Mouse (Mus musculus) kidney, embryonic 15.5 days (tissue): ENCODE results near the gene Usp3. TPM values are rescaled to one million over a fixed set of nuclear protein-coding genes. Genes with fewer than 3 reads are reported as not detected.

Experiments
- ATAC-seq: fragments of 200-750 bp; cut with Nextera tagmentation; replicated peaks from 2 replicates; pipeline ENCODE4 v1.8.0; 2017; ENCODE audit warnings: moderate TSS enrichment; ENCODE audit not compliant: low FRiP score
- H3K27ac ChIP-seq: fragments of 300-500 bp; sonication (generic); 2 replicates; pipeline ENCODE4 v1.5.1; 2015; ENCODE audit warnings: mild to moderate bottlenecking, inconsistent platforms
- H3K27me3 ChIP-seq: fragments of 300-500 bp; sonication (generic); 2 replicates; pipeline ENCODE4 v1.6.1; 2015; ENCODE audit warnings: inconsistent platforms
- H3K36me3 ChIP-seq: fragments of 300-500 bp; sonication (generic); 2 replicates; pipeline ENCODE4 v1.6.1; 2015; ENCODE audit warnings: inconsistent platforms
- H3K4me1 ChIP-seq: fragments of 300-500 bp; sonication (generic); 2 replicates; pipeline ENCODE4 v1.6.1; 2015; ENCODE audit warnings: inconsistent platforms
- H3K4me2 ChIP-seq: fragments of 300-500 bp; sonication (generic); 2 replicates; pipeline ENCODE4 v1.6.1; 2015; ENCODE audit warnings: moderate library complexity, mild to moderate bottlenecking, inconsistent platforms
- H3K4me3 ChIP-seq: fragments of 300-500 bp; sonication (generic); replicated peaks from 2 replicates; pipeline ENCODE4 v1.5.1; 2015; ENCODE audit warnings: mild to moderate bottlenecking, inconsistent platforms
- H3K9ac ChIP-seq: fragments of 300-500 bp; sonication (generic); 2 replicates; pipeline ENCODE4 v1.6.1; 2015; ENCODE audit warnings: mild to moderate bottlenecking, inconsistent platforms
- H3K9me3 ChIP-seq: fragments of 300-500 bp; sonication (generic); replicated peaks from 2 replicates; pipeline ENCODE4 v1.6.1; 2016; ENCODE audit warnings: inconsistent platforms
- WGBS: fragments of 180-500 bp; shearing (Covaris S2); methylation state at CpG from one replicate; pipeline ENCODE4 v1.1.7; 2015; ENCODE audit warnings: mixed read lengths; 5-methylcytosine and 5-hydroxymethylcytosine counted together
- polyA plus RNA-seq: library from polyadenylated mRNA; unstranded; fragments of >200 nt; fragmentation: Nextera tagmentation; extraction: Ambion mirVana; gene quantifications from 2 replicates; pipeline ENCODE4 v1.2.1, GENCODE M21; 2015

The Usp3 gene
- polyA plus RNA-seq, 1 experiment from 2014 or later, result 68.0 TPM

GRCm38 (mm10) chr9:66513661-66514255, 79.2 kb downstream of the Usp3 start:
- ATAC-seq, result no peak
- peaks cover 51% of the 10 kb centered on the region for H3K36me3 ChIP-seq
- no peak overlapping the region for H3K4me2 ChIP-seq
- H3K27ac ChIP-seq, result peak overlapping the region; percentile 100
- peaks cover 31% of the 10 kb centered on the region for H3K4me1 ChIP-seq
- no peak overlapping the region for H3K4me3 ChIP-seq
- no peak overlapping the region for H3K9ac ChIP-seq
- WGBS, result 78% methylated on average over 4 of the region's 4 CpGs
- H3K27me3 ChIP-seq, result no peaks in the 10 kb centered on the region
- no peaks in the 10 kb centered on the region for H3K9me3 ChIP-seq

GRCm38 (mm10) chr9:66513150-66513549, 79.8 kb downstream of the Usp3 start:
- H3K4me1 ChIP-seq, result peaks cover 31% of the 10 kb centered on the region
- H3K4me3 ChIP-seq, result peak overlapping the region; percentile 72; the same call in 1 of the 2 replicates
- no peaks in the 10 kb centered on the region for H3K27me3 ChIP-seq
- peaks cover 51% of the 10 kb centered on the region for H3K36me3 ChIP-seq
- no peak for ATAC-seq
- H3K9ac ChIP-seq, result no peak overlapping the region
- peak overlapping the region; percentile 100 for H3K27ac ChIP-seq
- H3K9me3 ChIP-seq, result no peaks in the 10 kb centered on the region
- H3K4me2 ChIP-seq, result peak overlapping the region; percentile 96; the same call in 1 of the 2 replicates

- Histone ChIP-seq H3K4me2 (peak overlapping the region; percentile 96), H3K4me1 (peaks cover 31% of the 10 kb centered on the region), H3K9ac (peak overlapping the region; percentile 68), H3K27ac (peak overlapping the region; percentile 100), H3K9me3 (no peaks in the 10 kb centered on the region), H3K4me3 (peak overlapping the region; percentile 72), H3K36me3 (peaks cover 51% of the 10 kb centered on the region), H3K27me3 (no peaks in the 10 kb centered on the region)
- ATAC-seq, result peak; percentile 87
- under 1% methylated on average over 8 of the region's 8 CpGs for WGBS
These were observed 80.6 kb downstream of the Usp3 start for GRCm38 (mm10) chr9:66512351-66512671.

GRCm38 (mm10) chr9:66511580-66512350, 81.2 kb downstream of the Usp3 start:
- Histone ChIP-seq H3K4me1 (peaks cover 31% of the 10 kb centered on the region), H3K9me3 (no peaks in the 10 kb centered on the region), H3K36me3 (peaks cover 51% of the 10 kb centered on the region), H3K4me2 (peak overlapping the region; percentile 96), H3K4me3 (peak overlapping the region; percentile 72), H3K9ac (peak overlapping the region; percentile 68), H3K27me3 (no peaks in the 10 kb centered on the region), H3K27ac (peak overlapping the region; percentile 100)
- peak; percentile 88 for ATAC-seq
- WGBS, result under 1% methylated on average over 78 of the region's 78 CpGs

- 0% methylated on average over 2 of the region's 2 CpGs for WGBS
- Histone ChIP-seq H3K9ac (peak overlapping the region; percentile 68), H3K4me2 (peak overlapping the region; percentile 96), H3K27me3 (no peaks in the 10 kb centered on the region), H3K4me3 (peak overlapping the region; percentile 72), H3K4me1 (peaks cover 31% of the 10 kb centered on the region), H3K27ac (peak overlapping the region; percentile 100), H3K9me3 (no peaks in the 10 kb centered on the region), H3K36me3 (peaks cover 48% of the 10 kb centered on the region)
- no peak for ATAC-seq
These were observed 82.0 kb downstream of the Usp3 start for GRCm38 (mm10) chr9:66510944-66511343.

- WGBS, result 77% methylated on average over 7 of the region's 7 CpGs
- ATAC-seq, result no peak
- H3K4me3 ChIP-seq, result peak overlapping the region; percentile 72
- 0 out of 2 replicates have a peak overlapping the region, but pooled peaks have one; percentile 68 for H3K9ac ChIP-seq
- peak overlapping the region; percentile 96; the same call in 1 of the 2 replicates for H3K4me2 ChIP-seq
- H3K4me1 ChIP-seq, result peaks cover 33% of the 10 kb centered on the region
- no peaks in the 10 kb centered on the region for H3K27me3 ChIP-seq
- H3K36me3 ChIP-seq, result peaks cover 48% of the 10 kb centered on the region
- peak overlapping the region; percentile 100; the same call in 1 of the 2 replicates for H3K27ac ChIP-seq
- H3K9me3 ChIP-seq, result no peaks in the 10 kb centered on the region
These were observed 82.5 kb downstream of the Usp3 start for GRCm38 (mm10) chr9:66510351-66510841.

- Histone ChIP-seq H3K27me3 (no peaks in the 10 kb centered on the region), H3K36me3 (peaks cover 57% of the 10 kb centered on the region), H3K9ac (no peak overlapping the region), H3K4me3 (no peak overlapping the region), H3K4me1 (peaks cover 28% of the 10 kb centered on the region), H3K27ac (no peak overlapping the region), H3K4me2 (no peak overlapping the region), H3K9me3 (no peaks in the 10 kb centered on the region)
- 81% methylated on average over 4 of the region's 4 CpGs for WGBS
- ATAC-seq, result no peak
These were observed 84.0 kb downstream of the Usp3 start for GRCm38 (mm10) chr9:66508890-66509399.

- Histone ChIP-seq H3K9me3 (no peaks in the 10 kb centered on the region), H3K4me1 (peaks cover 16% of the 10 kb centered on the region), H3K4me3 (no peak overlapping the region), H3K4me2 (no peak overlapping the region), H3K36me3 (peaks cover 58% of the 10 kb centered on the region), H3K27me3 (no peaks in the 10 kb centered on the region), H3K9ac (no peak overlapping the region), H3K27ac (no peak overlapping the region)
- ATAC-seq, result no peak
- WGBS, result 79% methylated on average over 3 of the region's 3 CpGs
These were observed 85.3 kb downstream of the Usp3 start for GRCm38 (mm10) chr9:66507684-66508083.

GRCm38 (mm10) chr9:66506424-66506823, 86.5 kb downstream of the Usp3 start:
- Histone ChIP-seq H3K9me3 (no peaks in the 10 kb centered on the region), H3K4me2 (no peak overlapping the region), H3K4me1 (peaks cover 13% of the 10 kb centered on the region), H3K9ac (no peak overlapping the region), H3K4me3 (no peak overlapping the region), H3K36me3 (peaks cover 71% of the 10 kb centered on the region), H3K27me3 (no peaks in the 10 kb centered on the region), H3K27ac (no peak overlapping the region)
- ATAC-seq, result no peak

GRCm38 (mm10) chr9:66506011-66506410, 86.9 kb downstream of the Usp3 start:
- Histone ChIP-seq H3K9me3 (no peaks in the 10 kb centered on the region), H3K4me3 (no peak overlapping the region), H3K9ac (no peak overlapping the region), H3K27ac (no peak overlapping the region), H3K4me1 (peaks cover 12% of the 10 kb centered on the region), H3K4me2 (no peak overlapping the region), H3K27me3 (no peaks in the 10 kb centered on the region), H3K36me3 (peaks cover 75% of the 10 kb centered on the region)
- ATAC-seq, result no peak
- 68% methylated on average over 4 of the region's 4 CpGs for WGBS

GRCm38 (mm10) chr9:66505141-66505917, 87.6 kb downstream of the Usp3 start:
- 80% methylated on average over 9 of the region's 9 CpGs for WGBS
- H3K9me3 ChIP-seq, result no peaks in the 10 kb centered on the region
- H3K27me3 ChIP-seq, result no peaks in the 10 kb centered on the region
- ATAC-seq, result peak; percentile 73; the same call in 1 of the 2 replicates
- peaks cover 5% of the 10 kb centered on the region for H3K4me1 ChIP-seq
- no peak overlapping the region for H3K4me3 ChIP-seq
- H3K27ac ChIP-seq, result no peak overlapping the region
- H3K36me3 ChIP-seq, result peaks cover 81% of the 10 kb centered on the region
- no peak overlapping the region for H3K4me2 ChIP-seq
- no peak overlapping the region for H3K9ac ChIP-seq
